Mouse (Mus musculus) midbrain, embryonic 12.5 days (tissue): ENCODE results near the gene Fam47e. TPM values are rescaled to one million over a fixed set of nuclear protein-coding genes. Genes with fewer than 3 reads are reported as not detected.

ENCODE experiments used
- ATAC-seq: fragments of 200-750 bp; cut with Nextera tagmentation; 2 replicates; pipeline ENCODE4 v1.8.0; 2017; ENCODE audit warnings: low read depth, moderate TSS enrichment, moderate library complexity; ENCODE audit not compliant: low FRiP score
- H3K27ac ChIP-seq: fragments of 300-500 bp; sonication (generic); replicated peaks from 2 replicates; pipeline ENCODE4 v1.5.1; 2016; ENCODE audit warnings: mild to moderate bottlenecking
- H3K27me3 ChIP-seq: fragments of 300-500 bp; sonication (generic); 2 replicates; pipeline ENCODE4 v1.6.1; 2016; ENCODE audit warnings: mild to moderate bottlenecking
- H3K36me3 ChIP-seq: fragments of 300-500 bp; sonication (generic); 2 replicates; pipeline ENCODE4 v1.6.1; 2016
- H3K4me1 ChIP-seq: fragments of 300-500 bp; sonication (generic); 2 replicates; pipeline ENCODE4 v1.6.1; 2016
- H3K4me2 ChIP-seq: fragments of 300-500 bp; sonication (generic); replicated peaks from 2 replicates; pipeline ENCODE4 v1.6.1; 2016; ENCODE audit warnings: mild to moderate bottlenecking, moderate library complexity
- H3K4me3 ChIP-seq: fragments of 300-500 bp; sonication (generic); 2 replicates; pipeline ENCODE4 v1.5.1; 2016; ENCODE audit warnings: mild to moderate bottlenecking
- H3K9ac ChIP-seq: fragments of 300-500 bp; sonication (generic); replicated peaks from 2 replicates; pipeline ENCODE4 v1.6.1; 2016; ENCODE audit warnings: mild to moderate bottlenecking, moderate library complexity
- H3K9me3 ChIP-seq: fragments of 300-500 bp; sonication (generic); 2 replicates; pipeline ENCODE4 v1.6.1; 2016; ENCODE audit warnings: mild to moderate bottlenecking
- WGBS: fragments of 180-500 bp; shearing (Covaris S2); methylation state at CpG from one replicate; pipeline ENCODE4 v1.1.7; 2016; 5-methylcytosine and 5-hydroxymethylcytosine counted together
- polyA plus RNA-seq: library from polyadenylated mRNA; unstranded; fragments of >200 nt; fragmentation: Nextera tagmentation; extraction: Ambion mirVana; gene quantifications from 2 replicates; pipeline ENCODE4 v1.2.1, GENCODE M21; 2016

Fam47e gene
- polyA plus RNA-seq, 1 experiment from 2014 or later: not detected

DNA sequence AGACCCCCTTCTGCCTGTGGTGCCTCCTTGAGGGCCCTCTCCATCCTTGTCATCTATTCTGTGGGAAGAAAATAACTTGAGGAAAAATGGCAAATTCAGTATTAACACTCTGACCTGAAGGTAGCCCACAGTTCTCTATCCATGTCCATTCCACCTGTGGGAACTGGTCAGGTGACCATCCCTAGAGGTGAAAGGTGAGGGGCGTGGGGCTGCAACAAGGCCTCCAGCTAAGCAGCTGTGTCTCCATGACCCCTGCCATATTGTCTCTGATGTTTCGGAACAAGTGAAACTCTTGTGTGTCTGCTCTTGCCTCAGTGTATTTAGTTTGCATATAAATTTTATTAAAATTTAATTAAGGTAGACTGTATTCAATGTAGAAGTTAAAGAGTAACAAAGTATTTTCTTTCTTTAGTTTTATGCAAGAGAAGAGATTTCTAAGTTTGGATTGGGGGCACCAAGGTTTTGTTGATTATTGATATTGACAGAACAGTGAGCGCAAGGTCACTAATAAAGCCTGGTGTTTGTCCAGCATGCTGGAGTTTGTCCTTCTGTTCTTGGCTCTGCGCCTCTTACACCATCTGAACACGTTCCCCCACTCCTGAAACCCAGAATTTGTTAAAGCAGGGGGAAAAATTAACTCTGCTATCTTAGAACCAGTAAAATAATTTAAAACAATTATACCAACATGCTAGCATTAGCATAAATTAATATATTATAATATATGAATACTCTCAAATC lies 52.8 kb downstream of the Fam47e start:
- Histone ChIP-seq H3K4me2 (no peak overlapping the region), H3K4me3 (no peak overlapping the region), H3K36me3 (no peaks in the 10 kb centered on the region), H3K4me1 (peaks cover 6% of the 10 kb centered on the region; the same call in 1 of the 2 replicates), H3K27ac (no peak overlapping the region), H3K27me3 (peaks cover 20% of the 10 kb centered on the region), H3K9me3 (no peaks in the 10 kb centered on the region), H3K9ac (no peak overlapping the region)
- 85% methylated on average over 5 of the region's 5 CpGs for WGBS
- no peak for ATAC-seq

GRCm38 (mm10) chr5:92612756-92613155 lies 57.9 kb downstream of the Fam47e start:
- H3K4me1 ChIP-seq: no peaks in the 10 kb centered on the region
- 85% methylated on average over 4 of the region's 4 CpGs for WGBS

DNA sequence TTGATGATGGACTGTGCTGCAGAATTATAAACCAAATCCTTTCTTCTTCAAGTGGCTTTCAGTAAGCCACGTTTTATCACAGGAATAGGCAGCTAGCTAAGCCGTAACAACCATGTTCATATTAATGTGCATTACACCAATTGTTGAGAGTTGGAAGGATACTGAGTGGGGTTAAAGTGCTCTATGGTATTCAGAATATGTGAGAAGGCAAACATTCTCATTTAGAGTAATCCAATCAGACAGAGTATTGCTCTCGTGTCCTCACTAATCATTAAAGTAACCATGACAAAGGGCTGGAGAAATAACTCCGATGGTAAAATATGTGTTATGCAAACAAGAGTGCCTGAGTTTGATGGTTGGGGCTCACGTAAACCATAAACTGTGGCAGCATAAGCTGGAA lies 67.0 kb downstream of the Fam47e start:
- Histone ChIP-seq H3K36me3 (no peaks in the 10 kb centered on the region), H3K9me3 (no peaks in the 10 kb centered on the region), H3K4me2 (no peak overlapping the region), H3K27me3 (no peaks in the 10 kb centered on the region), H3K4me3 (no peak overlapping the region), H3K27ac (no peak overlapping the region), H3K9ac (no peak overlapping the region), H3K4me1 (no peaks in the 10 kb centered on the region)
- ATAC-seq: no peak
- 81% methylated on average over 5 of the region's 5 CpGs for WGBS

More at GRCm38 (mm10) chr5:92612756-92613155, 57.9 kb downstream of the Fam47e start:
- no peak overlapping the region for H3K4me2 ChIP-seq
- ATAC-seq: no peak
- H3K9me3 ChIP-seq: no peaks in the 10 kb centered on the region
- no peak overlapping the region for H3K4me3 ChIP-seq
- no peaks in the 10 kb centered on the region for H3K27me3 ChIP-seq
- no peak overlapping the region for H3K9ac ChIP-seq
- no peaks in the 10 kb centered on the region for H3K36me3 ChIP-seq
- H3K27ac ChIP-seq: no peak overlapping the region

GRCm38 (mm10) chr5:92627896-92628295 lies 73.0 kb downstream of the Fam47e start:
- Histone ChIP-seq H3K9me3 (no peaks in the 10 kb centered on the region), H3K36me3 (no peaks in the 10 kb centered on the region), H3K4me2 (no peak overlapping the region), H3K4me1 (no peaks in the 10 kb centered on the region), H3K9ac (no peak overlapping the region), H3K4me3 (no peak overlapping the region), H3K27ac (no peak overlapping the region), H3K27me3 (no peaks in the 10 kb centered on the region)
- 87% methylated on average over 7 of the region's 7 CpGs for WGBS
- ATAC-seq: no peak

GRCm38 (mm10) chr5:92633526-92633925 lies 78.7 kb downstream of the Fam47e start:
- Histone ChIP-seq H3K4me3 (no peak overlapping the region), H3K9me3 (no peaks in the 10 kb centered on the region), H3K27ac (no peak overlapping the region), H3K27me3 (no peaks in the 10 kb centered on the region), H3K4me1 (no peaks in the 10 kb centered on the region), H3K36me3 (no peaks in the 10 kb centered on the region), H3K4me2 (no peak overlapping the region), H3K9ac (no peak overlapping the region)
- ATAC-seq: no peak
- 72% methylated on average over 4 of the region's 4 CpGs for WGBS

DNA sequence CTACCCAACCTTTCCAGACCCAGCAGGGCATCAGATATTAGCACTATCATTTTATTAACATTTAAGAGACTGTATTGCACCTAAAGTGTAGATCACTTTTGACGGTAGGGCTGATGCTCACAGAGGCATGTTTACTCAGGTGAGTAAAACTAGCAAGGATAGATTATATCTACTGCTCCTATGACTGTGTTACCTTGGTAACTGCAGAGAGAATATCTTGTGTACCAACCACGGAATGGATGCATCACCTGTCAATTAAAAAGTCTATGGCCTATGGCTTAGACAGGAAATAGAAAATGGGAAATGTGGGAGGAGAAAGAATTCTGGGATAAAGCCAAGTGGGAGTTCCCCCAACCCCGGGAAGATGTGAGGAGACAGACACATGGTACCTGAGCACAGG lies 80.0 kb downstream of the Fam47e start:
- no peak overlapping the region for H3K27ac ChIP-seq
- no peak overlapping the region for H3K4me2 ChIP-seq
- no peak overlapping the region for H3K9ac ChIP-seq
- no peak for ATAC-seq
- no peaks in the 10 kb centered on the region for H3K27me3 ChIP-seq
- no peaks in the 10 kb centered on the region for H3K36me3 ChIP-seq
- H3K9me3 ChIP-seq: no peaks in the 10 kb centered on the region
- H3K4me3 ChIP-seq: no peak overlapping the region
- WGBS: 79% methylated on average over 3 of the region's 3 CpGs
- H3K4me1 ChIP-seq: no peaks in the 10 kb centered on the region

- Histone ChIP-seq H3K9ac (no peak overlapping the region), H3K4me2 (no peak overlapping the region), H3K4me1 (no peaks in the 10 kb centered on the region), H3K36me3 (no peaks in the 10 kb centered on the region), H3K4me3 (no peak overlapping the region), H3K27me3 (no peaks in the 10 kb centered on the region), H3K9me3 (no peaks in the 10 kb centered on the region), H3K27ac (no peak overlapping the region)
- WGBS: 88% methylated on average over 5 of the region's 5 CpGs
- ATAC-seq: no peak
These were observed 81.0 kb downstream of the Fam47e start for GRCm38 (mm10) chr5:92635891-92636290.

- no peak overlapping the region for H3K4me3 ChIP-seq
- 80% methylated on average over 3 of the region's 3 CpGs for WGBS
- H3K4me1 ChIP-seq: no peaks in the 10 kb centered on the region
- no peaks in the 10 kb centered on the region for H3K36me3 ChIP-seq
- H3K9me3 ChIP-seq: no peaks in the 10 kb centered on the region
- H3K27me3 ChIP-seq: no peaks in the 10 kb centered on the region
- no peak for ATAC-seq
- H3K4me2 ChIP-seq: no peak overlapping the region
- H3K9ac ChIP-seq: no peak overlapping the region
- no peak overlapping the region for H3K27ac ChIP-seq
These were observed 86.0 kb downstream of the Fam47e start for GRCm38 (mm10) chr5:92640861-92641260.

Other genes with a start within 250 kb of the Fam47e start
- 38.0 and 43.3 TPM in 2 replicates for gene Sdad1, start 244.6 kb upstream of the Fam47e start, polyA plus RNA-seq
- not detected in 2 replicates for gene Cxcl9, start 227.0 kb upstream of the Fam47e start, polyA plus RNA-seq
- 2.6 TPM in 2 replicates for gene Art3, start 223.2 kb upstream of the Fam47e start, polyA plus RNA-seq
- 0.55 TPM in 1 of 2 replicates, not detected in the other for gene Cxcl10, start 206.2 kb upstream of the Fam47e start, polyA plus RNA-seq
- 53.1 and 63.0 TPM in 2 replicates for gene Nup54, start 119.8 kb upstream of the Fam47e start, polyA plus RNA-seq
- gene Scarb2, start 48.2 kb upstream of the Fam47e start, polyA plus RNA-seq: 14.2 and 17.0 TPM in 2 replicates
- gene Stbd1, start 48.0 kb downstream of the Fam47e start, polyA plus RNA-seq: 5.2 and 6.4 TPM in 2 replicates
- gene Ccdc158, start 120.2 kb downstream of the Fam47e start, polyA plus RNA-seq: 0.43 and 0.47 TPM in 2 replicates
- 6.1 and 7.3 TPM in 2 replicates for gene Shroom3, start 128.4 kb downstream of the Fam47e start, polyA plus RNA-seq